Mouse (Mus musculus) intestine, embryonic 14.5 days (tissue): ENCODE data around the gene Lyst. TPM values are rescaled to one million over a fixed set of nuclear protein-coding genes. Genes with fewer than 3 reads are reported as not detected.
A peak's percentile ranks its signal among the peaks of the same experiment; 100 is the strongest.

ENCODE experiments used
- ATAC-seq: fragments of 200-750 bp; cut with Nextera tagmentation; replicated peaks from 2 replicates; pipeline ENCODE4 v1.8.0; 2017; ENCODE audit warnings: low read depth, moderate number of reproducible peaks, moderate TSS enrichment, moderate library complexity; ENCODE audit not compliant: low FRiP score, low TSS enrichment
- DNase-seq: peaks from one replicate; pipeline ENCODE4 v3.0.0-alpha.2; 2018; ENCODE audit warnings: low spot score
- H3K27ac ChIP-seq: fragments of 300-500 bp; sonication (generic); 2 replicates; pipeline ENCODE4 v1.5.1; 2014; ENCODE audit warnings: low read depth, mild to moderate bottlenecking, control low read depth
- H3K27me3 ChIP-seq: fragments of 300-500 bp; sonication (generic); replicated peaks from 2 replicates; pipeline ENCODE4 v1.6.1; 2014; ENCODE audit warnings: low read length, control low read depth; ENCODE audit not compliant: control insufficient read depth, insufficient read depth
- H3K36me3 ChIP-seq: fragments of 300-500 bp; sonication (generic); 2 replicates; pipeline ENCODE4 v1.6.1; 2014; ENCODE audit warnings: low read length, control low read depth; ENCODE audit not compliant: control insufficient read depth, insufficient read depth
- H3K4me1 ChIP-seq: fragments of 300-500 bp; sonication (generic); replicated peaks from 2 replicates; pipeline ENCODE4 v1.6.1; 2014; ENCODE audit warnings: low read length, control low read depth, mixed read lengths; ENCODE audit not compliant: control insufficient read depth, insufficient read depth
- H3K4me2 ChIP-seq: fragments of 300-500 bp; sonication (generic); 2 replicates; pipeline ENCODE4 v1.6.1; 2014; ENCODE audit warnings: low read length
- H3K4me3 ChIP-seq: fragments of 300-500 bp; sonication (generic); 2 replicates; pipeline ENCODE4 v1.5.1; 2014; ENCODE audit warnings: low read depth, low read length, control low read depth, mixed read lengths
- H3K9ac ChIP-seq: fragments of 300-500 bp; sonication (generic); 2 replicates; pipeline ENCODE4 v1.6.1; 2014; ENCODE audit warnings: mild to moderate bottlenecking, low read length
- H3K9me3 ChIP-seq: fragments of 300-500 bp; sonication (generic); 2 replicates; pipeline ENCODE4 v1.6.1; 2016; ENCODE audit warnings: low read length, control low read depth; ENCODE audit not compliant: control insufficient read depth
- WGBS: fragments of 180-500 bp; shearing (Covaris S2); extraction: QIAGEN DNeasy Blood & Tissue Kit; methylation state at CpG from one replicate; pipeline ENCODE4 v1.1.7; 2014; 5-methylcytosine and 5-hydroxymethylcytosine counted together
- polyA plus RNA-seq: library from polyadenylated mRNA; unstranded; fragments of >200 nt; fragmentation: Nextera tagmentation; extraction: Ambion mirVana; gene quantifications from 2 replicates; pipeline ENCODE4 v1.2.1, GENCODE M21; 2014

Lyst gene
- polyA plus RNA-seq, 1 experiment from 2014 or later = 6.5 TPM

- H3K4me2 ChIP-seq = no peak overlapping the region
- H3K4me3 ChIP-seq = no peak overlapping the region
- H3K27me3 ChIP-seq = no peaks in the 10 kb centered on the region
- DNase-seq = no peak
- 88% methylated on average over 11 of the region's 11 CpGs for WGBS
- no peak overlapping the region for H3K9ac ChIP-seq
- H3K36me3 ChIP-seq = peaks cover 10% of the 10 kb centered on the region; the same call in 1 of the 2 replicates
- no peak for ATAC-seq
- H3K4me1 ChIP-seq = no peaks in the 10 kb centered on the region
- H3K9me3 ChIP-seq = no peaks in the 10 kb centered on the region
- no peak overlapping the region for H3K27ac ChIP-seq
Measured at GRCm38 (mm10) chr13:13777052-13777451, 186.9 kb downstream of the Lyst start.

DNA sequence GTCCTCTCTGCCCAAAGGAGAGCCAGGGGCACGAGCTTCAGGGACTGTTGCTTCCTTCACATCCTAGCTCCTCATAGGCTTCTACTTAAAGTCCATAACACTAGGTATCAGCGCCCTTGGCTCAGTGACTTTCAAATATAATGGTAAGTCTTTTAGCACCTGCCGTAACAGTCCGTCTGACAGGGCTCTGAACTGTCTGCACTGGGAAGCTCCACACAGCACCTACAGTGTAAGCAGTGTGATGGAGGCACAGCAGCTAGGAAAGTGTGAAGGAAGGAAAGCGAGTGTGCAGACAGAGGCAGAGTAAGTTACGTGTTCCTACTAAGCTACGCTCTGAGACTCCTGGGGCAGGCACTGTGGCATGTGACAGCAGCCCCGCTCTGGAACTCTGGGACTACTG is 187.5 kb downstream of the Lyst start:
- ATAC-seq (no peak), DNase-seq (no peak)
- Histone ChIP-seq H3K4me1 (no peaks in the 10 kb centered on the region), H3K4me3 (no peak overlapping the region), H3K9ac (no peak overlapping the region), H3K4me2 (no peak overlapping the region), H3K9me3 (no peaks in the 10 kb centered on the region), H3K27ac (no peak overlapping the region), H3K36me3 (peaks cover 10% of the 10 kb centered on the region; the same call in 1 of the 2 replicates), H3K27me3 (peaks cover 2% of the 10 kb centered on the region)
- 87% methylated on average over 8 of the region's 8 CpGs for WGBS

- WGBS = 88% methylated on average over 1 of the region's 1 CpGs
- no peak overlapping the region for H3K4me3 ChIP-seq
- no peak overlapping the region for H3K9ac ChIP-seq
- no peak for ATAC-seq
- H3K4me2 ChIP-seq = no peak overlapping the region
- H3K9me3 ChIP-seq = no peaks in the 10 kb centered on the region
- no peak for DNase-seq
- H3K4me1 ChIP-seq = no peaks in the 10 kb centered on the region; the same call in 1 of the 2 replicates
- H3K36me3 ChIP-seq = peaks cover 10% of the 10 kb centered on the region; the same call in 1 of the 2 replicates
- H3K27ac ChIP-seq = no peak overlapping the region
- H3K27me3 ChIP-seq = peaks cover 15% of the 10 kb centered on the region
Measured at GRCm38 (mm10) chr13:13778837-13779458, 188.8 kb downstream of the Lyst start.

DNA sequence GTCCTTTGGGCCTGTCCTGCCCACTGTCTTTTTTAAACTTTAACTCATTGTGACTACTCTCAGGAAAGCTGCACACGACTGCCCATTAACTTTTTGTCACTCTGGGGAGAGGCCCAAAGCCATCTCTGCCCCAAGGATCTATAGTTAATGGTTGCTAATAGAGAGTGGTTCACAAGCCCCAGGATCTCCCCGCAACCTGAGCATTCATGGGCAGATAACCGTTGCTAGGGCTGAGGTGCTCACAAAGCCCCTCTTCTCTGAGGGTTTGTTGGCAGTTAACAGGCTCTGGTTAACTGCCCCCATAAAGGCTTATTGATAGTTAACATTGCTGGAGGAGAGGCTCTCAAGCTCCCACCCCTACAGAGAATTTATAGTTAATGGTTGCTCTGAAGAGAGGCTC is 190.1 kb downstream of the Lyst start:
- peaks cover 28% of the 10 kb centered on the region for H3K27me3 ChIP-seq
- 53% methylated on average over 3 of the region's 3 CpGs for WGBS
- peaks cover 10% of the 10 kb centered on the region; the same call in 1 of the 2 replicates for H3K36me3 ChIP-seq
- no peak for ATAC-seq
- peaks cover 10% of the 10 kb centered on the region for H3K4me1 ChIP-seq
- no peak for DNase-seq
- no peak overlapping the region for H3K9ac ChIP-seq
- H3K4me3 ChIP-seq = no peak overlapping the region
- H3K9me3 ChIP-seq = no peaks in the 10 kb centered on the region
- no peak overlapping the region for H3K4me2 ChIP-seq
- no peak overlapping the region for H3K27ac ChIP-seq

- Histone ChIP-seq H3K9me3 (no peaks in the 10 kb centered on the region), H3K36me3 (peaks cover 10% of the 10 kb centered on the region; the same call in 1 of the 2 replicates), H3K4me2 (no peak overlapping the region), H3K4me1 (peaks cover 13% of the 10 kb centered on the region), H3K4me3 (no peak overlapping the region), H3K9ac (no peak overlapping the region), H3K27me3 (peaks cover 35% of the 10 kb centered on the region), H3K27ac (no peak overlapping the region)
- 62% methylated on average over 4 of the region's 4 CpGs for WGBS
- DNase-seq (no peak), ATAC-seq (no peak)
Measured at GRCm38 (mm10) chr13:13781026-13781425, 190.8 kb downstream of the Lyst start.

- no peaks in the 10 kb centered on the region for H3K9me3 ChIP-seq
- no peaks in the 10 kb centered on the region for H3K36me3 ChIP-seq
- H3K4me1 ChIP-seq = peaks cover 13% of the 10 kb centered on the region
- no peak for DNase-seq
- no peak overlapping the region for H3K9ac ChIP-seq
- H3K4me2 ChIP-seq = peak overlapping the region; percentile 98
- ATAC-seq = no peak
- no peak overlapping the region for H3K27ac ChIP-seq
- 38% methylated on average over 7 of the region's 7 CpGs for WGBS
- peak overlapping the region; percentile 55; the same call in 1 of the 2 replicates for H3K4me3 ChIP-seq
- H3K27me3 ChIP-seq = peaks cover 39% of the 10 kb centered on the region
Measured at GRCm38 (mm10) chr13:13783296-13783695, 193.1 kb downstream of the Lyst start.

DNA sequence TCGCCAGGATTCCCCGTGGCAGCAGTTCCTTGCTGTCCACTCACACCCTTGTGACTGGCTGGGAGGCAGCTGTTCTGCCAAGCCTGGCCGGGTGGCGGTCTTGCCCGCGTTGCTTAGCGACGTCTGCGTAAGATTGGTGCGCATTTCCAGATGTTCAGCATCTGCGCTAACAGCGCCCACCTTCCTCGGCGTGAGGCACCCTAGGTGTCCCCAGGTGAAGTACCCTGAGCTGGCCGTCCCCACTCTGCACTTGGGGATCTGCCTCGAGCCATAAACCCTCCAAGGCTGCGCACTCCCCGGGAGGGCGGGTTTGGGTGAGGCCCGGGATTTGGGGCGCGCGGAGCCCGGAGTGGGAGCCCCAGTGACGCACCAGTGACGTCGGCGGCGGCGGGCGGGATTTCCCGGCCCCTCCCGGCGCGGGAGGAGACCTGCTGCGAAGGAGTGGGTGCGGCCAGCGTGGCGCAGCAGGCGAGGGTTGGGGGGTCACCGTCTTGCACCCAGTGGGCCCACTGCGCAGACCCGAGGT is 193.8 kb downstream of the Lyst start, which contains the start of gene Gng4:
Gene Gng4 (plus strand): TSS at position 166 of the 526 bp plus-strand sequence.
- Histone ChIP-seq H3K27me3 (peaks cover 39% of the 10 kb centered on the region), H3K27ac (no peak within 1 kb of the TSS), H3K4me2 (peak within 1 kb of the TSS; percentile 98), H3K4me3 (peak within 1 kb of the TSS; percentile 55), H3K9me3 (no peaks in the 10 kb centered on the region), H3K36me3 (no peaks in the 10 kb centered on the region), H3K9ac (peak within 1 kb of the TSS; percentile 29), H3K4me1 (peaks cover 13% of the 10 kb centered on the region)
- DNase-seq (peak; percentile 74), ATAC-seq (peak; percentile 70)
- WGBS = under 1% methylated on average over 43 of the region's 43 CpGs

GRCm38 (mm10) chr13:13784420-13784936 is 194.3 kb downstream of the Lyst start:
- ATAC-seq = peak; percentile 68
- under 1% methylated on average over 43 of the region's 59 CpGs for WGBS
- DNase-seq = peak; percentile 63

More at GRCm38 (mm10) chr13:13784420-13784936, 194.3 kb downstream of the Lyst start:
- H3K4me1 ChIP-seq = peaks cover 13% of the 10 kb centered on the region
- no peaks in the 10 kb centered on the region for H3K9me3 ChIP-seq
- no peaks in the 10 kb centered on the region for H3K36me3 ChIP-seq
- no peak overlapping the region for H3K27ac ChIP-seq
- peaks cover 39% of the 10 kb centered on the region for H3K27me3 ChIP-seq
- peak overlapping the region; percentile 55 for H3K4me3 ChIP-seq
- peak overlapping the region; percentile 98 for H3K4me2 ChIP-seq
- H3K9ac ChIP-seq = peak overlapping the region; percentile 29
